33 mouse cellular contexts compared by ENCODE assay signal in the genomic region with DNA sequence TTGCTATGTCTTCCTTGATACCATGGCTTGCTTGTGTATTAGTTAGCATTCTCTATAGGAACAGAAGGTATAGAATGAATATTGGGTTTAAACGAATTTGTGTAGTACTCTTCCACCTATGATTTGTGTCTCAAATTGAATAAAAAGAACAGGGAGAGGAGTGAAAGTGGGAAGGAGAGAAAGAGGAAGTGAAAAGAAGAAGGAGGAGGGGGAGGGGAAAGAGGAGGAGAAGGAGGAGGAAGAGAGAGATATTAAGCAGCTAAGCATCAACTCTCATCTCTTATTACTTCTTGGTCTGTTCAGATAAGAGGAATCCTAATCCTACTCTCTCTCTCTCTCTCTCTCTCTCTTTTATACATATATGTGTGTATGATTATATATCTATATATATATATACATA. TPM values are rescaled to one million over a fixed set of nuclear protein-coding genes. Genes with fewer than 3 reads are reported as not detected.
"Had no signal": no experiment of that assay in that cellular context is flagged by ENCODE, and none has a peak within 500 bp of the region (broad histone marks: within the 10 kb centered on the region; RNA-seq: fewer than 3 reads in every experiment).

No protein-coding gene starts in this region.

- H3K27ac ChIP-seq: gastrocnemius, adult 2 months; heart, embryonic 10.5 days; hindbrain, embryonic 13.5 days; hindbrain, embryonic 15.5 days; hindbrain, postnatal 0 days; kidney, embryonic 15.5 days; kidney, postnatal 0 days; limb, embryonic 13.5 days; limb, embryonic 15.5 days; liver, embryonic 12.5 days; liver, embryonic 14.5 days had no signal

- H3K4me1 ChIP-seq: heart, embryonic 10.5 days; heart, embryonic 12.5 days; hindbrain, embryonic 13.5 days; hindbrain, embryonic 15.5 days; kidney, embryonic 15.5 days; limb, embryonic 15.5 days had no signal

- H3K9ac ChIP-seq: heart, embryonic 12.5 days; hindbrain, embryonic 13.5 days; hindbrain, embryonic 15.5 days; kidney, embryonic 15.5 days; limb, embryonic 13.5 days; limb, embryonic 15.5 days; liver, embryonic 12.5 days; liver, embryonic 14.5 days had no signal

- H3K36me3 ChIP-seq: heart, embryonic 10.5 days; heart, embryonic 12.5 days; hindbrain, embryonic 13.5 days; hindbrain, embryonic 15.5 days; kidney, embryonic 15.5 days; limb, embryonic 13.5 days; limb, embryonic 15.5 days; liver, embryonic 12.5 days had no signal

- H3K4me2 ChIP-seq: heart, embryonic 12.5 days; hindbrain, embryonic 13.5 days; hindbrain, embryonic 15.5 days; kidney, embryonic 15.5 days; limb, embryonic 13.5 days; limb, embryonic 15.5 days; liver, embryonic 12.5 days had no signal

- DNase-seq: gastrocnemius, adult 2 months; gastrocnemius, postnatal 14 days; gastrocnemius, postnatal 36 days; heart, adult 18-20 months; heart, postnatal 10 days; heart, postnatal 36 days; kidney, adult 11 months; kidney, adult 2 months; kidney, adult 9 months; kidney, postnatal 14 days; kidney, postnatal 36 days; layer of hippocampus, adult 9-11 months; layer of hippocampus, postnatal 36 days; left cerebral cortex, postnatal 4 days had no signal

- ATAC-seq: hindbrain, postnatal 0 days; intestine, embryonic 16.5 days; liver, embryonic 12.5 days had no signal

- H3K4me3 ChIP-seq: gastrocnemius, adult 2 months; heart, embryonic 10.5 days; heart, embryonic 12.5 days; hindbrain, embryonic 13.5 days; hindbrain, embryonic 15.5 days; kidney, embryonic 15.5 days; limb, embryonic 13.5 days; limb, embryonic 15.5 days; liver, embryonic 12.5 days had no signal

- H3K27me3 ChIP-seq: heart, embryonic 12.5 days; hindbrain, embryonic 13.5 days; hindbrain, embryonic 15.5 days; kidney, embryonic 15.5 days; limb, embryonic 13.5 days; limb, embryonic 15.5 days; liver, embryonic 12.5 days had no signal

- H3K9me3 ChIP-seq: heart, embryonic 10.5 days; heart, embryonic 12.5 days; hindbrain, embryonic 13.5 days; hindbrain, embryonic 15.5 days; kidney, embryonic 15.5 days; limb, embryonic 13.5 days; limb, embryonic 15.5 days; liver, embryonic 12.5 days had no signal

RNA-seq across cellular contexts. Expression of a gene that starts 52.6 kb away (rescaled TPM):
- total RNA-seq: gastrocnemius, adult 2 months; gastrocnemius, postnatal 14 days; gastrocnemius, postnatal 36 days; heart, adult 18-20 months; heart, adult 8-10 months; heart, postnatal 10 days; heart, postnatal 36 days; hematopoietic stem cell, adult 5-6 weeks; liver, adult 2 months had no signal
- polyA plus RNA-seq: heart, embryonic 12.5 days; heart, embryonic 14.5 days; heart, embryonic 16.5 days; kidney, adult 2 months; kidney, embryonic 15.5 days; kidney, postnatal 0 days; large intestine, adult 2 months; limb, embryonic 11.5 days; limb, embryonic 15.5 days; liver, adult 2 months had no signal
